Mouse (Mus musculus): ENCODE results near the gene Bahcc1.

Bahcc1 gene

DNA sequence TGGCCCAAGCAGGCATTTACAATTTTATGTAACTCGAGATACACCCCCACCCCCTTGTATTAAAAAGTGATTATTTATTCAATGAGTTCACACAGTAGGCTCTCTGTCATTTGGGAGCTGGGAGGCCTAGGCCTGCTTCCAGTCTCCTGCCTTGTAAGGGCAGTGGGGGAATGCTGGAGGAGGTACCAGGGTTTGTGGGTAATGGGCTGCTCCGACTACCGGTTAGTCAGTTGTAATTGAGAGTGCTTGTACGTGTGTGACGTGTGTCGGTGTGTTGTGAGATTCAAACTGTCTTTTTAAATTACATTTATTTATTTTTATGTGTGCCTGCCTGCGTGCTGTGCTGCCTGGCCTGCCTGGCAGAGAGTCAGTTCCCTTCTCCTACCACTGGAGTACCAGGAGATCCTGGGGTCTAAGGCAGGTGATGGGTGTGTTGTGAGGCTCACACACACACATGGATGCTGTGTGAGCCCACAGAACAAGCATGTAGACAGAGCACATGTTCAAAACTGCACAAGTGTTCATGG lies 3.8 kb upstream of the Bahcc1 start:
- DNase-seq, result no peak

DNA sequence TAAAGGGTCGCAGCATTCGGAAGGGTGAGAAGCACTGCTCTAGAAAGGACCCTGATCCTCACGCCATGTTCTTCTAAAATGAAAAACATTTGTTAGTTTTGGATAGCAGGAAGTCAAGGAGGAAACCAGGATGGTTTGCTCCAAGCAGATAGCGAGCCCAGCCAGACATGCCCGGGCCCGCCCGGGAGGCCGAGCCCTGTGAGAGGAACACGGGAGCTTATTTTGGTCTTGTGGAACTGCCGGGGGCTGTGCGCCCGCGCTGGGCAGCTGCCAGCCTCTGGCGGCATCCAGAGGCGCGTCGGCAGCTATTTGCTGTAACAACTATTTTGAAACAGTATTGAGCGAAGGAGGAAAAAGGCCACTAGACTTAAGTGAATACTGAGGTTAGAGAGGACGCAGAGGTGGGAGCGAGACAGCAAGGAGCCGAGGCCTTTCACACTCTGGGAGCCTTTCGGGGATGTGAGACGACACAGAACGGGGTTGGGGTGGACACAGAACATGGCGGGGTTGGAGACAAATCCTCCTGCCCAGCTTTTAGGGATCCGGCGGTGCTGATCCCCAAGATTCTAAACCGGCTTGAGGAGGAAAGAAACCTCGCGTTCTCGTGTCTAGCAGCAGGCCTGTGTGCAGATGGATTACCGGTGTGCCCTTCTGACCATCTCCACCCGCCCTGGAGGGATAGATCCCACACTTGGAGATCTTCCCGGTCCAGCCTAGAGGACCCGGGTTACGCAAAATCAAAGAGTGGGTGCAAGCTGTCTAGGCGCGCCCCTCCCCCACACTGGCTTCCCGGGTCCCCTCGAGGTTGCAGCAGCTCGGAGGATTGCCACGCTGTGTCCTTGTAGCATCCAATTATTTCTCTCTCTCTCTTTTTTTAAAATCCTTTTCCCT lies 2.6 kb upstream of the Bahcc1 start:
- DNase-seq, result peak; percentile 88

DNA sequence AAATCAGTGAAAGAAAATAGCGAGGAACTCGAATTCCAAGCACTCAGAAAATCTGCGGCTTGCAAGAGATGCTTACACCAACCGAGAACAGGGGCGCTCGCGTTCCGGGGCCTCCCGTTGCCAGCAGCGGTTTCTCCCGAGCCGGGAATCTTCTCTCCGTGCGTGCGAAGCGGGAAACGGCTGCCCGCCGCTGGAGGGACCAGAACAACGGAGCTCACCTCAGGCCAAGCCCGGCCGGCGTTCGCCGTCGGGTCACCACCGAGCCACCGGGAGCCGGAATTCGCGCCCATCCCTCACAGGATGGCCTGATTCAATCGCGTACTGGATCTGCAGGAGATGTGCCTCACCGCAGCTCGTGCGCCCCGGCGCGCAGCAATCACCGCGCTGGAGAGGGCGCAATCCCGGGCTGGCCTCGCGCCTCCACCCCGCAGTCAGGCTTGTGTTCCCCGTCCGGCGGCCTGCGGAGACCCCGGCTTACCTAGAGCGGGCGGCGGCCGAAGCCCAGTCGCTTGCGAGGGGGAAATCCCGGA lies 1.8 kb upstream of the Bahcc1 start:
- no peak for DNase-seq

DNA sequence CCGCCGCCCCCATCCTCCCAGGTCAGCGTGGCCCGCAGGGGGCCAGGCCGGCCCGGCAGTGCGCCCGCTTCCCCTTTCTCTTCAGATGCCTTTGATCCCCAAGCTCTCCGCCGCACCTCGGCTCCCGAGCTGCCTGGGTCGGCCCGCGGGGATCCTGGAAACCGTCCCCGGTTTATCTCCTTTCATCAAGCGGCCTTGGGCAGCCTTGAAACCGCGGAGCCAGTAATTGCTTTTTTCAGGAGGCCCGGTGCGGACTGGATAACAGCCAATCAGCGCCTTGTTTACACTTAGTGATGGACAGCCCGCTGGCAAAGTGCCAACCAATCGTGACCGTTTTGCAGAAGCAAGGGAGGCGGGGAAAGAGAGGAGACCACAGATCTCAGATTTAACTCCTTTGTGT lies 1.4 kb upstream of the Bahcc1 start:
- peak; percentile 99 for DNase-seq

DNA sequence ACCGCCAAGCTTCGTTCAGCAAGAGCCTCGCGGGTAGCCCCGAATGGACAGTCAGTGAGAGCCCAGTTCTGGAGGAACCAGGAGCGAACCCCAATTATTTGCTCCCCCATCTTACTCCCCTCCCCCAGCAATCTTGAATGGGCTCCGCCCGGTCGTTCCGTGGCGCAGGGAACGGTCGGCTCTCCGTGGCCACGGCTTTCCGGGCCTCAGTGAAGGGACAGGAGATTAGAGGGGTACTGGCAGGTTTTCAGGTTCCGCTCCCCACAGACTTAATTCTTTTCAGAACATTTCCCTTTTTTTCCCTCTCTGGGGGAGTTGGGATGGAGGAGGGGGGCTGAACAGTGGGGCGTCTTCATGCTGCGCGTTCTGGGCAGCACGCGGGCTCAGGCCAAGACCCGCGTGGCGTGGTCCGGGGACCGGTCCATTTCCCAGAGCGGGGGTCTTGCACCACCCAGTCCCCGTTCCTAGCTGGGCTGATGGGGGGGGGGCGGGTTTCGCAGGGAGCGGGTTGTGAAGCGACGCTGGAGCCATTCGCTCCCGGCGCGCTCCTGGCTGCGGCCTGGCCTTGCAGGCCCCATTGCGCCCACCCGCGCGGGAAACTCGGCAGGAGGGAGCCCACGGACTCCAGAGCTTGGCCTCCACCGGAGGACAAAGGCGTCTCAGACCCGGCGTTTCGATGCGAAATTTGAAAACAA lies 841 bp downstream of the Bahcc1 start:
- DNase-seq, result no peak

DNA sequence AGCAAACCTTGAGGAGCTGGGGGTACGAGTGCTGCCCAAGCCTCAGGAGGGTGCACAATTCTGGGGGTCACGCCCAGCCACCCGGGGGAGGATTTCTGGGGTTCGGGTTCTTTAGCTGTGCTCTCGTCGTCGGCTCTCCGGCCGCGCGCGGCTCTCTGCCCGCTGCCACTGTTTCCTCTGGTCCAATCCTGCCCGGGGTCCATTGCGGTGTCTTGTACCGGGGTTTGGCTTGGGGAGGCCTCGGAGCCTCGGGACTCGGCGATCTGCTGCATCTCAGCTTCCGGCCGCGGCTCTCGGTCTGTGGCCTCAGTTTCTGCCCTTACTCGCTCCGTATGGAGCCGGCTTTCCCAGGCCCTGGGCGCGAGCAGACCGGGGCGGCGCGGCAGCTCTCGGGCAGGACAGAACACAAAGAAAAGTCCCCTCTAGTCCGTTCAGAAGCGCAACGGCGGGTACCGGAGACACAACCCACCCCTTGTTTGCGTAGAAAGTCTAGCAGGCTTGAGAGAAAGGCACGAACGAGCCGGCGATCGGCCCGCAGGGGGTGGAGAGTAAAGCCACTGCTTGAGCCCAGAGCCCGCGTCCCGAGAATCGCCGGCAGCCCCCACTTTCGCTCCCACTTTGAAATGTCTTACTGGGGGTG lies 1.5 kb downstream of the Bahcc1 start:
- DNase-seq, result no peak

DNA sequence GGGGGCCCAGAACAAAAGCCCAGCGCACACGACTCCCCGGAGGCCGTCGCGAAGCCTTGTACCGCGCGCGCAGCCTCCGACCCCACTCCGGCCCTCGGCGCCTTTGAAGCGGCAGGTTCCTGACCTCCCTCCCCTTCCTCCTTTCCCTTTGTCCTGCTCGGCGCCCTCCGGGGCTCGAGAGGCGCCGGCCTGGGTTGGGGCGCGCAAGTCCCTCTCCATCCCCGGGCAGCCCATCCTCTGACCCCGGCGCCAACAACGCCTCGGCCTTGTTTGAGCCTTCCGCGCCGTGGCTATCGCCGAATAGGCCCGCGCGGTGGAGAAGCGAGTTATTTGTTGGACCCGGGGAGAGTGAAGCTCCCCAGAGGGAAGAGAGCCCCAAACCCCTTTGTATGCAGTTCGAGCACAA lies 2.0 kb downstream of the Bahcc1 start:
- DNase-seq, result no peak

DNA sequence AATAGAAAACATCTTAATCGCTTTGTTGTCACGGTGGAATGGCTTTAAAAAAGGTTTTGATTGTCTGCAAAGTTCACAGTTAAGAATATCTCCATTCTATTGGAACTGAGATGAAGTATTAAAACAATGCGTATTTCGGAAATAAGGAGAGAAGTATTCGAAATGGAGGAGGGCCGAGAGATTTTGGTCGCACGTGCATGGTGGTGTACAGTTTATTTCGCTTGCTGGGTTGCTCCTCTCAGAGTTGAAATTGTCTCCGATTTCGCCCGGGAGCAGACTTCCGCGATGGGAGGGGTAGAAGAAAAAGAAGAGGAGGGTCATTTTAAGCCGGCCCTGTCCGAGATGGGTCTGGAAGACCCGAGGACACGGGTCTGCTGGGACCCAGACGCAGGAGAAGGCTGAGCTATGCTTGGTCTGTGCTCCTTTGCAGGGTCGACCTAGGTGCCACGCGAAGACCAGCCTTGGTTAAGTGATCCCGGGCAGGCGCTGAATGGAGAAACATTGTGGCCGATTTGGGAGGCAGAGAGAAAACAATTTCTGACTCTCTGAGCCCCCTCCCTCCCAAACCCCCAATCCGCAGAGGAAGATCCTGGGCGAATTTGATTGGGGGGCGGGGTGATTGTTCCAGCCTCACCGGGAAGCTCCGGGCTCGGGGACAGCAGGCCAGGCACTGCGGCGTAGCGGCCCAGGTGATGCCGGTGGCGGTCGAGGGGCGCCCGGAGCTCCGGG lies 2.8 kb downstream of the Bahcc1 start:
- peak; percentile 63 for DNase-seq

DNA sequence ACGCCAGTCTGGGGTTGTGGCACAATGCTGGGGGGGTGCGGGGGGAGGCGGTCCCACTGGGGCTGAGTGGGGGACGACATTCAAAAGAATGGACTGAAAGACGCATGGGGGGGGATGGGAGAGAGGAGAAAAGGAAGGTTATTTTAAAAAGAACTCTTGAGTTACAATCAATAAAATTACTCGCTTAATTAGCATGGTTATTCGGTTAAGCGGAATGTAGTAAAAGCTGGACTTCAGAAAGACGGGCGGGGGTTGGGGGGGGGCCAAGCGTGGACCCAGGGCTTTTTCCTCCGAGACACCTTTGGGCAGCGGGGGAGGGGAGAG lies 3.3 kb downstream of the Bahcc1 start:
- DNase-seq, result no peak

DNA sequence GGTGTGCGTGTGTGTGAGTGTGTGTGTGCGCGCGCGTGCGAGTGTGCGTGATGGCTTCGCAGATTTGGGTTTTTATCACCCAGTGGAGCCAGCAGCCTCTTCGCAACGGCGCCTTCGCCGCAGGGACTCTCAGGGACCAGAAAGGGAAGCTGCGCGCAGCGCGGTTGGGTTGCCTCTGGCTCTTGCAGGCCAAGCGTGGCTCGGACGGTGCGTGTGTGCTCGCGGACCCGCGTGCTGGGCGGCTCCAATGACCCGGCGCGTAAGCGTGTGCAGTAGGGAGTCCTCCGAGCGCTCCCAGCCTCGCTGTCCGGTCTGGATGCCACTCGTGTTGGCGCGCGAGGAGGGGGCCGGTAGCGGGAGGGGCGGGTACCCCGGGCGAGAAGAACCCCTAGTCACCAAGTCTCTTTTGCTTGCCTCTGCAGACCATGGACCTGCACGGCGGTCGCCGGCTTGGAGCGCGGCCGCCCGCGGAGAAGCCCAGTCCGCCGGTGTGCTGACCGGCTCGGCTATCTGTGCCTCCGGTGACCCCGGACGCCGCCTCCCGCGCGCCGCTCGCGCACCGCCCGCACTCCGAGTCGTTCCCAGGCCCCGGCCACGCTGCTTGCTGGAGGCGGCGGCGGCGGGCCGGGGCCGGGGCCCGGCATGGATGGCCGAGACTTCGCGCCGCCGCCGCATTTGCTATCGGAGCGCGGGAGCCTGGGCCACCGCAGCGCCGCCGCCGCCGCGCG lies 3.9 kb downstream of the Bahcc1 start:
- peak; percentile 51 for DNase-seq

DNA sequence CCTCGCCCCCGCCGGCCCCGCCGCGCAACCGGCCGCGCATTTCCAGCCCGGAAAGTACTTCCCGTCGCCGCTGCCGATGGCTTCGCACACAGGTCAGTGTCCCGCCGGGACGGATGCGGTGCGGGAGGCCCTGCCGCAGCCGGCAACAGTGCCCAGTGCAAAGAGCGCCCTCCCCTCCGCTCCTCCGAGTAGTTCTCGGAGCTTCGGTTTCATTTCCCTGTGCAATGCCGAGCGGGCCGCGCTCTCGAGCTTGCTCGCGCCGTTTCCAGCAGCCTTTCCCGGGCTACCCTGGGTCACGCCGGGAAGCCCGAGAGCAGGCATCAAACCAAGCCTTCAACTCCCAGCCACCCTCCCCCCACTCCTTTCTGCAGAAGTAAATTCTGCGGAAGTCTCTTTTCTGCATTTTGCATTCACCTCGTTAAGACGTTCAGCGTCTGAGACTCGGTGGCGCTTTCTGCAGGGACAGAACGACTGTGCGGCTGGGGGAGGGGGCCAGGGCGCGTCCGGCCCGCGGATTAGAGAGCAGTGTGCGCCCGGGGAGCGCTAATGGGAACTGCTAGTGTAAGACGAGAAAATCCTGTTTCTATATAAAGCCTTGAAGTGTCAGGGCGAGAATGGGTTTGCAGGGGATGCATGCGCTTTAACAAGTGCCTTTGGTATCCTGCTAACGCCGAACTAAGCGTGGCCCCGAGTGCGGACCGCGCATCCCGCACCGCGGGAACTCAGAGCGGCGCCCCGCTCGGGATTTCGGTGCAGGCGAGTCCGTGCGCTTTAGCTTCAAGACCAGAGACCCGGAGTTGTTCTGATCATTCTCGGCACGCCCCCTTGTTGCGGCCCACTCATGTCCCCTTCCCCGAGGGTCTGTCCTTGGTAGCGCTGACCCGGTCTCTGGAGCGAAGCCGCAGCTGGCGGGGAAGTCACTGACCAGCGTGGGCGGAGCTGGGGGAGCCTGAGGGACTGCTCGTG lies 4.7 kb downstream of the Bahcc1 start:
- peak; percentile 58 for DNase-seq

DNA sequence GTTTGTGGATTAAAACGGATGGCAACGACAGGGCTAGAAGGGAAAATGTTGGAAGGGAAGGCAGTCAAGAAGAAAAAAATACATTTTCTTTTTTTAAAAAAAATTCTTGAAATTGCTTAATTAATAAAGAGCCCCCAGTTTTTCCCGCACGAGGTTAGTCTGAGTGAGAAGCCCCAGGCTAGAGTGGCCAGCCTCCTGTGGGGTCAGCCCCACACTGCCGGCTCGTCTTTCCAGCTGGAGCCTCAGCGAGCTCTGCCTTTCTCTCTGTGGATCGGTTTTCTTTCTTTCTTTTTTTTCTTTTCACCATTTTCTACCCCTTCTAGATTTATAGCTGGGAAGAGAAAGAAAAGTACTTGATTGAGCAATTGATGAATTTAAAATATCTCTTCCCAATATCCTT lies 5.6 kb downstream of the Bahcc1 start:
- DNase-seq, result no peak

DNA sequence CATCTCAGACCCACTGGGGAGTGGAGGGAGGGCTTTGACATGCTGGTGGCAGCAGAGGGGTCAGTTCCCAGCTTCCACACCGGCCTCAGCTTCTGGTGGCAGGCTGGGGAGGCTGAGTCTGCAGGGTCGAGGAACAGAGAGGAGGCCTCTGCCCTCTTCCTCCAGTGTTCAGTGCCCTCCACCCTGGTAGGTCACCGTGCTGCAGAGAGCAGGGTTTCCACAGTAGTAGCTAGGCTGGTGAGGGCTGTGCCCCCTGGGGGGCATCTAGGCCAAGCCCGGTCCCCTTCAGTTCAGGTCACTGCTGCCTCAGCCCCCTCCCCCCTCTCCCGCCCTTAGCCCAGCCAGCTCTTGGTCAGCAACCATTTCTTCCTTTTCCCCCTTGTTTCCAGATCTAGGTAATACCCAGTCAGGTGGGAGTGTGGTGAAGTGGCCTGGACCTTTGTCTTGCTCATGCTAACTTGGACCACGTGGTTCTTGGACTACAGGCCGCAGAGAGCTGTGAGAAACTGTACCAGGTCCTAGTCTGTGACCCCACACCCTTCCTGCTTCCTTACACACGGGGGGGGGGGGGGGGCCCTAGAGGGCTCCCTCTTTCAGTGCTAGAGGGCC lies 6.1 kb downstream of the Bahcc1 start:
- DNase-seq, result peak; percentile 77

DNA sequence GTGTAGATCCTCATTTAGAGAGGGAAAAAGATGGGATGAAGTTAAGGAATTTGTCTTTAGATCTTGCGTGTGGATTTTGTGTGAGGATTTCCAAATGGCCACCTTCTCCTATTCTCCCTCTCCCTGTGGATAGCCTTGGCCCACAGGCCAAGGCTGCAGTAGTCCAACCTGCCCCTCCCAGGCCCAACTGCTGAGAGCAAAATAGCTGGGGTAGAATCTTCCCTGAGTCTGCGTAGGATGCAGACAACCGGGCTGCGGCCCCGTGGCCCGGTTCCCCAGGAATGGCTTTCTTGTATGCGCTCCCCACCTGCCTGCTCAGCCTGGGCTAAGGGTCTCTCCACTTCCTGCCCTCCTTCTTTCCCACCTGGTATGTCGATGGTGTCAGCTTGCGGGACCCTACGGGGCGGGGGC lies 6.8 kb downstream of the Bahcc1 start:
- no peak for DNase-seq

DNA sequence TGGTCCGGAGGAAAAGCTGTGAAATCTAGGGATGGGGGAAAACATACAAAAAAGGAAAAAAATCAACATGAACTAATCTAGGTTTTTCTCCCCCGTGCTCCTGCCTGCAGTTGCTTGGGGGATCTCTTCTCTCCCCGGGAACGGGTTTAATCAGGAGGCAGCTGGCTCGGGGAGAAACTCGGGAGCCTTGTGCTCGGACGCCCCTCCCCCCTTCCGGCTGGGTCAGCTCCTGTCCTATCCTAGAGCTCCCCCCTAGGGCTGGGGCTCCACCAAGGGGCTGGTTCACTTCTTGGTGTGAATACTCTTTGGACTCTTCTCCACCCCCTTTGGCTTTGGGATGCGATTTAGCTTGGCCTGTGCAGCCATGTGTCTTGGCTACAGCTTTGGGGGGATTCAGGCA lies 7.5 kb downstream of the Bahcc1 start:
- DNase-seq, result peak; percentile 85

DNA sequence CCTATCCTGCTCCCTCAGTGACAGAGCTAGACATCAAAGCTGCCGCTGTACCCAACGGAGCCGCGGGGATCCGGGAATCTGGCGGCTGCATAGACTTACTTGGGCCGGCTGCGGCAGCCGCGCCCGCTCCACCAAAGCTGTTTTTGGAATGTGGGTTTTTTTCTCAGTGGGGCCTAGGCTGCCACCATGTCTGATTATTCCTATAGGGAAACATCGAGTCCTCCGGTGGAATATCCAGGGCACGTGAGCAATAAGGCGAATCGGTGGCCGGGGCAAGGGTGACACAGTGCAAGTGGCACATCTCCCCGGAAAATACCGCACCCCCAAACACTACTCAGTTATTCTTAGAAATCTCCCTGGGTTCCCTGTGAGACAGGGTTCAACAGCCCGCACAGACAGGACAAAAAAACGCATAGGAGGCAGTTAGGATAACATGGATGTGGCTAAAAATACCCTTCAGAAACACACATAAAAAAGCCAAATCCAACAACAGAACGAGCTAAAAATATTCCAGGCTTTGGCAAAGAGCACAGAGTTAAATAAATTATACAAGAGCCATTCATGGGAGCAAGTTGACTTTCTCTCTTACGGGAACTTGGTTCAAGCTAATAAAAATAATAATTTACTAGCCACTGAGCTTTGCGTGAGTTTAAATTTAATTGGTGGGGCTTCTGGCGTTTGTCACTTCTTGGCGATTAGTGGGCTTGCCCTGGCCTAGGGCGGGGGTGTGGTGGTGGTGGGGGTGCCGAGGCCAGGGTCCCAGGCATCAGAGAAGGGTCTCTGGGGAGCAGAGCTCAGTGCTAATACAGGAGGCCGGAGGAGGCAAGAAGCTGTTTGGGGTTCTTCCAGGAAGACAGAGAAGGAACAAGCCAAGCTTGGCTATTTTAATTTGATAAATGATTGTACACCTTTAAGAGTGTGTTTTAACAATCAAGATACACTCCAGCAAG lies 8.5 kb downstream of the Bahcc1 start:
- DNase-seq, result no peak

DNA sequence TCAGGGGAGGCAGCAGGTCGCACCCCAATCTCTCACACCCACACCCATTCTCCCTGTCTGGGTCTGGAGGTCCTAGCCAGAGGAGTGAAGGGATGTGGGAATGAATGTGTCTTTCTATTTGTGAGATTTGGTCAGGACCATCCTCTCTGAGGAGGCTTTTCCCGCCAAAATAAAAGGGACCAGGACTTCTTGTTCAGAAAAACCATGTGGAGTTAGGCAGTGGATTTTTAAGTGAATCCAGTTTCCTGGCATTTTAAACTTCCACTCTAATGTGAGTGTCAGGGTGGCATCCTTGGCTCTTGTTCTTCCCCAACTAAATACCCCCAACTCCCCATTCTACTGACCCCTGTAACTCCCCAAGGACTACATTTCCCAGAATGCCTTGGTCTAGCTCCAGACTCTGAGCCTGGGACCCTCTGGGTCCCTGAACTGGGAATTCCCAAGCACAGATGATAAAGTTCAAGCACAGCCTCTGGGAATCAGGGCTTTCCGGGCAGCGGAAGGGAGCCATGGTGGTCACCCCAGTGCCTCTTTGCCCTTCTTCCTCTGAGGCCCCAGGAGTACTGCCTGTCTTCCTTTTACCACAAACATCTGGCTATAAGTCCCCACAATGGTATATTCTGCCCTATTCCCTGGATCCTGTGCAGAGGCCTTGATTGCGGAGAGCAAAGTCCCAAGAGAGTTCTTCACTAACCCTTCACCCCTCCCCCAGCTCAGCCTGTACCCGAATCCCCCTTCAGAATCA lies 9.4 kb downstream of the Bahcc1 start:
- DNase-seq, result no peak
